Mouse (Mus musculus) brain, embryonic 14.5 days (tissue): Measurements from ENCODE around the gene Rpl35a.

Source experiments
- CTCF ChIP-seq: fragments of 200-500 bp; IDR thresholded peaks from 2 replicates; pipeline ENCODE4 v1.5.1; 2012; ENCODE audit warnings: inconsistent platforms, mild to moderate bottlenecking, moderate library complexity, borderline replicate concordance; ENCODE audit not compliant: insufficient read depth, insufficient read length; ENCODE audit errors: extremely low read depth
- POLR2A ChIP-seq: fragments of 200-500 bp; IDR thresholded peaks from 2 replicates; pipeline ENCODE4 v1.6.1; 2012; ENCODE audit warnings: mild to moderate bottlenecking, inconsistent platforms, borderline replicate concordance; ENCODE audit not compliant: poor library complexity, insufficient read depth, insufficient read length, severe bottlenecking; ENCODE audit errors: extremely low read depth

DNA sequence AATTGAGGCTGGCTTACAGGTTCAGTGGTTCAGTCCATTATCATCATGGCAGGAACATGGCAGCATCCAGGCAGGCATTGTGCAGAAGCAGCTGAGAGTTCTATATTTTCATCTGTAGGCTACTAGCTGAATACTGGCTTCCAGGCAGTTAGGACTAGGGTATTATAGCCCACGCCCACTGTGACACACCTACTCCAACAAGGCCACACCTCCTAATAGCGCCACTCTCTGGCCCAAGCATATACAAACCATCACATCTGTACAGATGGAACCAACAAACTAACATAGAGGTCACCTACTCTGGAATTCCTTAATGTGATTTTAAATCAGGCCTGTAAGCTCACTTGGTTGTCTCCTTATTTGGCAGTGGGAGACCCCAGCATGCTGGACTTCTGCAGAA is 7.6 kb upstream of the Rpl35a start:
- TF ChIP-seq CTCF (no peak), POLR2A (no peak)
